Mouse (Mus musculus): ENCODE data around the gene Olfr1261.

DNA sequence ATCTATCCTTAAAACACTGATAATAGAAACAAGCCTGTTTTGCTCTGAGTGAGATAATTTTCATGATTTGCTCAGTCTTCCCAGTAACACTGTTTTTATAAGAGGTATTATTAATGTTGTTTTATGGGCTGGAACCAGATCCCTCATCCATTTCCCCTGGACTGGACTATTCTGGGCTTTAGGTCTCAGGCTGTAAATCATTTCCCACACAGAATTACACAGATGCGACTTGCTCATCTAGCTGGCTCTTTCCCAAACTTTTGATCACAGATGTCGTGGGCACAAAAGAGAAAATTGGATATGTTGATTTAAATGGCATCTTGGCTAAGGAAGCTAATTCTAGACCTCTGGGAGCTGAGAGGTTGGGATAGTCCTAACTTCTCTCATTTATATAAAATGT, 16.8 kb upstream of the Olfr1261 start, which contains the start of gene Olfr1260:
- TF ChIP-seq CTCF (IDR thresholded peaks at IDR 0.05; ENCODE audit: low read depth, low read length), result no peak
- TF ChIP-seq TAL1 (conservative IDR thresholded peaks at IDR 0.05; ENCODE audit: low read depth, low read length), result no peak
- TF ChIP-seq POLR2AphosphoS5 (IDR thresholded peaks at IDR 0.05; ENCODE audit: insufficient replicate concordance, low read depth, low read length), result no peak
- no peak for TF ChIP-seq GATA1 (IDR thresholded peaks at IDR 0.05; ENCODE audit: borderline replicate concordance, low read length)
